Mouse (Mus musculus) megakaryocyte-erythroid progenitor cell, adult 5-6 weeks (primary cell): Measurements from ENCODE around the gene Lcor. TPM values are rescaled to one million over a fixed set of nuclear protein-coding genes. Genes with fewer than 3 reads are reported as not detected.

ENCODE experiments used
- ATAC-seq: replicated peaks from 2 replicates; pipeline ENCODE4 v1.8.0; 2016; ENCODE audit warnings: mild to moderate bottlenecking, inconsistent platforms; ENCODE audit not compliant: severe bottlenecking, poor library complexity, low FRiP score, low TSS enrichment
- total RNA-seq, 2 experiments: library from RNA; stranded (forward) in 1 of 2; stranded (reverse) in 1 of 2; fragments of 200-1000, 215-1000 nt in 1 of 2; fragments of >200 nt in 1 of 2; fragmentation: Nextera tagmentation in 1 of 2; gene quantifications; 2 replicates each; pipeline ENCODE4 v1.2.3; 2014 to 2017

Gene Lcor
- total RNA-seq, 2 experiments from 2014 or later, result 13.1 to 13.4 TPM

DNA sequence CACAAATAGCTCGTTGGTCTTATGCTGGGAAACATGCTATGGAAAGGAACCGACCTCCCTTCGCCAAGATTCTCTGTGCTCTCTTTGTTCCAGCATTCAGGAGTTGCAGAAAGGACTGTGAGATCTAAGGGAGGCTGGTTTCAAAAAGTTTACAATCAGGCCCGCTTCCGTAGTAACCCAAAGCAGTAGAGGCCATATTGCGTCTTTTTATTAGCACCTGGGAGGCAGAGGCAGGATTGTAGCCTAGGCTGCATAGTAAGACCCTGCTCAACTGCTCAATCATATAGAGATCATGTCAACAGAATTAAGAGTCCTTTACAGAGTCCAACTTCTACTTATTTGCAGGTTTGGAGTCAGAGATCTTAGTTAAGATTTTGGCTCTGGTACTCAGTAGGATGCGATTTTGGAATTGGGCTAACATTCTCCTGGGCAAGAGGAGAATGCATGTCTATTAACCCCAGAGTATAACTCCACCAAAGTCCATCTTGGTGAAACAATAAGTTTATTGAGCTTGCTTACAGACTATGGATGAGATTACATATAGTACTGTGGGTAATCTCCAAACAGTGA lies 8.8 kb upstream of the Lcor start:
- ATAC-seq, result no peak

DNA sequence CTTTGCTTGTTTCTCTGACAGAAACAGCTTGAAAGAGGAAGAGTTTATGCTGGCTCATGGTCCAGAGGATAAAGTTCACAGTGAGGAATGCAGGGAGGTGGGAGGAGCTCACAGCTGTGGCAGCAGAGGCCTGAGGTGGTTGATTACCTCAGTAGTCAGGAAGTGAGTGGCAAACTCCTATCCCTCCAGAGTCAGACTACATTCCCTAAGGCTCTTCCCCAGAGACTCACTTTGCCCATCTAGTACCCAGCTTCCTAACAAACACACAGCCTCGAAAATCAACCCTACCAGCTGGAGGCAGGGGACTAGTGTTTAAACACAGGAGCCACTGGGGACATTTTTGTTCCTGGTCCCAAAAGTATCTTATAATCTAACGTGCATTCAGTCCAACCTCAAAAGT lies 7.5 kb upstream of the Lcor start:
- 0 out of 2 replicates have a peak, but pooled peaks have one; percentile 47 for ATAC-seq

DNA sequence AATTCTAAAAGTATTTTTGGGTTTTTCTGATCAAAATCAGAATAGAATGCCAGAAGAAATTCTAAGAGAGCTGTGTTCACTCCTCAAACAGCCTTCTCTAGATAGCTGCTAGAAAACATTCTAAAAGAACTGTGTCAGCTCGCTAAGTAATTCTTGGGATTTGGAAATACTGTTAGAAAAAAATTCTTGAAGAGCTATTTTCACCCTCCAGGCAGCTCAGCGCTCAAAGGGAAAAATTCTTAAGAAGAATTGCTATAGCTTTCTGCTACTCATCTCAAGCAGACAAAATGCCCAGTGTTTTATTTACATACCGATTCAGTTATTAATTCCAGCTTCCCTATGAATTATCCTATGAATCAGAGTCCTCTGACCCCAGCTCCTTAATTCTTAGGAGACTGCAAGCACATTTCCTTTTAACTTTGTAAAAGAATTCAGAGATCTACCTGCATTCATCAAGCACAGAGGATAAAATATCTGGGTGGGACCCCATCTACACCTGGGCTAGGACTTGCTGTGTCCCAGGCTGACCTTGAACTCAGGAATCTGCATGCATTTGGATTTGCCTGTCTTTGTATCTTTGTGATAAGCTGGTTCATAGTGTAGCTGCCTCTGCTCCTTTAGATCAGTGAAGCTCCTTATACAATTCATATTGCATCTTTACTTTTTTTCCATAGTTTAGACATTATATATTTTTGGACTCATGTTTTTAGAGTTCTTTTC lies 5.7 kb upstream of the Lcor start:
- no peak for ATAC-seq

GRCm38 (mm10) chr19:41481030-41481886 lies 1.2 kb upstream of the Lcor start:
- peak; percentile 48 for ATAC-seq

- ATAC-seq, result no peak
These were observed 599 bp upstream of the Lcor start for GRCm38 (mm10) chr19:41481887-41482189.

- peak; percentile 56 for ATAC-seq
These were observed 540 bp downstream of the Lcor start for GRCm38 (mm10) chr19:41482909-41483444.

GRCm38 (mm10) chr19:41483445-41484040 lies 1.1 kb downstream of the Lcor start:
- no peak for ATAC-seq

DNA sequence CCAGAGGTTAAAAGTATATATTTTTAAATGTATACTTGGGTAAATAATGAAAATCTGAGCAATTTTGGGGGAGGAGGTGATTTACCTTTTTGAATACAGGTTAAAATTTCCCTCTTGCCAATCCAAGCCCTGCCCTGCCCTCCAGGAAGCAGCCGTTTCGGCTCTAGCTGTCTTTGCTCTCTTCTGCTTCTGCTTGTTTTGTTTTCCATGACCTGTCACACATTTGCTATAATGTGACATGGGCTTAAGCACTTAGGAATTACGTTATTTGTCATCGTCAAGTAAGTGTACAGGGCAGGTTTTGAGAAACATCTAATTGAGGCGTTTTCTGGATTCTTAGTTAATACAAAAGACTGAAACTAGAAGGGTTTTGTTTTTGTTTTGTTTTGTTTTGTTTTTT lies 1.9 kb downstream of the Lcor start:
- no peak for ATAC-seq

GRCm38 (mm10) chr19:41495382-41496032 lies 13.1 kb downstream of the Lcor start:
- peak; percentile 90 for ATAC-seq

- ATAC-seq, result no peak
These were observed 13.6 kb downstream of the Lcor start for GRCm38 (mm10) chr19:41496058-41496457.

DNA sequence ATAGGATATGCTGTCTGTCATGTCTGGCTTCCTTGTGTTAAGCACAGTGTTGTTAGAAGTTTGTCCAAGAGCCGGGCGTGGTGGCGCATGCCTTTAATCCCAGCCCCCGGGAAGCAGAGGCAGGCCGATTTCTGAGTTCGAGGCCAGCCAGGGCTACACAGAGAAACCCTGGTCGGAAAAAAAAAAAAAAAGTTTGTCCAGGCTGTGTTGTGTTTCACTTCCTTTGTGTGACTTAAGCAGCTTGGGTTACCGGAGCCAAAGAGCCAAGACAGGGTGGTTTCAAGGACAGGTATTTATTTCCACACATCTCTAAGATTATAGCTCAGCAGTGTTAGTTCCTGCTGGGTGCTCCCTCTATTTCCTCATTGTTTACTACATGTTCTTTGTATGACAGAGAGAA lies 25.4 kb downstream of the Lcor start:
- ATAC-seq, result no peak

GRCm38 (mm10) chr19:41514836-41515235 lies 32.4 kb downstream of the Lcor start:
- no peak for ATAC-seq

- no peak for ATAC-seq
These were observed 33.1 kb downstream of the Lcor start for GRCm38 (mm10) chr19:41515549-41515948.

DNA sequence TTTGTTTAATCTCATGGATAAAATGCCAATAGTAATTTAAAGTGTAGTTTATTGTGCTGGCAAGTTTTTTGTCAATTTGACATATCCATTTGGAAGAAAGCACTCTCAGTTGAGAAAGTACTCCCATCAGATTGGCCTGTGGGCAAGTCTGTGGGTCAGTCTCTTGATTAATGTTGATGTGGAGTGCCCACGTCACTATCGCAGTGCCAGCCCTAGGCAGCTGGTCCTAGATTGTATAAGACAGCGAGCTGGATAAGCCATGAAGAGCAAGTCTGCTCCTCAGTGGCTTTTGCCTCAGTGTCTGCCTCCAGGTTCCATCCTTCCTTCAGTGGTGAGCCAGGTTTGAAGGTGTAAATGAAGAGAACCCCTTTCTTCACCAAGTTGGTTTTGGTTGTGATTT lies 34.6 kb downstream of the Lcor start:
- peak; percentile 55; the same call in 1 of the 2 replicates for ATAC-seq

DNA sequence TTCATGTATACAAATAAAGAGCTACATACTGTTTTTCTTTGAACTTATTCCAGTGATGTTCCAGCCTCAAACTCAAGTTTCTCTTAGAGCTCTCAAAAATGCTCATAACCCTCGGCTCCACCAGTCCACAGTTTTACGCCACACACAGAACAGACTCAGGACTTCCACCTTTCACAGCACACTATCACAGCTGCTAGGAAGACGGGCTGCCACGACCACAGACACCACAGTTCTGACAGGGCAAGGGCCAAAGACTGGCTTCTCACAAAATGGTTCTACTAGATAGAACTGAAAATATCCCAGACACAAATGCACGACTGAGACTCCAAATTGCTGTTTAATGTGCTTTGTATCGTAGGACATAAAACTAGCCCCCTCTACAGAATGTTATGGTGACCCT lies 36.7 kb downstream of the Lcor start:
- ATAC-seq, result no peak

- ATAC-seq, result no peak
These were observed 39.8 kb downstream of the Lcor start for GRCm38 (mm10) chr19:41522246-41522645.

GRCm38 (mm10) chr19:41523798-41524563 lies 41.5 kb downstream of the Lcor start:
- ATAC-seq, result no peak

DNA sequence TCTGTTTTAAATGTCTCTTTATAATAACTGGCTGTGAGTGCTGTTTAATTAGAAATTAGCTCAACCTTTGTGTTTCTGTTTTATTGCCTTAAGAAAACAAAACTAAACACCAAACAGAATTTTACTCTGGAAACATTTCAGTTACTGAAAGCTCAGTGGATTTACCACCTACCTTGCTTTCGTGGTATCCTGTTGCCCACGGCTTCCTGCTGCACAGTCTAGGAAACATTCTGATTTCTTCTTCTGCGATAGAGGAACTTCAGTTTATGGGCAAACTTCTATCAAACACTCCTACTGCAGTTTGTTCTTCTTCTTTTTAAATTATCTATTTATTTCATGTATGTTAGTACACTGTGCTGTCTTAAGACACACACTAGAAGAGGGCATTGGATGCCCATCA lies 46.7 kb downstream of the Lcor start:
- no peak for ATAC-seq

DNA sequence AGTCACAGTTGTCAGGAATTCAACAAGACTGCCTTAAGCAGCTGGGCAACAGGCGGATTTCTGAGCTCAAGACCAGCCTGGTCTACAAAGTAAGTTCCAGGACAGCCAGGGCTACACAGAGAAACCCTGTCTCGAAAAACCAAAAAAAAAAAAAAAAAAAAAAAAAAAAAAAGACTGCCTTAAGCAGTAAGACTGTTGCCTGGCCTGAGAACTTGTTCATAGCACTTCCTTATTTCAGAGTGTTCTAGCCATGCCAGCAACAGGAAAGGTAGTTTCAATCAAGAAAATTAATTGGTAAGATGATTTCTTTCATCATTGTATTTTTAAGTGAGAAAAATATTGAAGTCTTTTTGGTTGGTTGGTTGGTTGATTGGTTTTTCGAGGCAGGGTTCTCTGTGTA lies 51.6 kb downstream of the Lcor start:
- ATAC-seq, result no peak
